17 mouse cellular contexts compared by ENCODE assay signal in the genomic region with DNA sequence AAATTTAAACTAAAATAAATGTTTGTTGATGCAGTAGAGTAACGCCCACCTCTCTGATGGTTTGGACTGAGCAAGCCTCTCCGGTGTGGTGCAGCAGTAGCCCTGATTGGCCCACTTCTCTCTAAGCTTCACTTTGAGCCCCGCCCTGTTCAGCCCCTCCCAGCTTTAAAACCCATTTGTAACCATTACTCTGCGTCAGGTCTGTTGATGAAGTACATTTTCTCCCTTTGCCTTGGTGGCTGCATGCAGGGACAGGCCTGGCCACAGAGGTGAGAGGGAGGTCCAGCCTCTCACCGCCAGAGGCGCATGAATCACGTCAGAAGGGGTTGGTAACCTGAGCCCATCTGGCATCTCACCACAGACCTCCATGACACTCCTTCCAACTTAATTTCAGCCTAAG. TPM values are rescaled to one million over a fixed set of nuclear protein-coding genes. Genes with fewer than 3 reads are reported as not detected.
DNase-seq lines count a peak whose midpoint lies in the region; ATAC-seq and TF ChIP-seq lines count a peak whose summit lies in the region.
"Had no signal": no experiment of that assay in that cellular context is flagged by ENCODE, and none has a peak within 500 bp of the region (broad histone marks: within the 10 kb centered on the region; RNA-seq: fewer than 3 reads in every experiment).

No protein-coding gene starts in this region.

- no peak overlapping the region for H3K27ac ChIP-seq in hindbrain, embryonic 11.5 days (ENCODE audit: low read depth, low read length)
- H3K27ac ChIP-seq in hindbrain, embryonic 13.5 days, result no peak overlapping the region
- no peak overlapping the region for H3K27ac ChIP-seq in ES-Bruce4 (ENCODE audit: insufficient read depth, low read length)
- H3K27ac ChIP-seq in limb, embryonic 11.5 days (replicated peaks; ENCODE audit: low read depth, low read length), result no peak overlapping the region
- H3K27ac ChIP-seq: limb, embryonic 15.5 days; midbrain, embryonic 15.5 days; neural tube, embryonic 13.5 days had no signal

- no peak for TF ChIP-seq EP300 in ES-Bruce4 (IDR thresholded peaks at IDR 0.05; ENCODE audit: insufficient read depth, low read depth, low read length)

- peak; percentile 33 for DNase-seq in hindbrain, embryonic 11.5 days (ENCODE audit: low spot score)
- peak; percentile 70 for DNase-seq in embryo, embryonic 10.5 days (ENCODE audit: low spot score)
- peak; percentile 68 for DNase-seq in limb, embryonic 11.5 days (ENCODE audit: low spot score)
- DNase-seq in frontal cortex, postnatal 14 days (ENCODE audit: low spot score in 2 of 2), result no peak
- no peak for DNase-seq in frontal cortex, postnatal 25 days (ENCODE audit: low spot score in 2 of 2)
- DNase-seq: adrenal gland, adult 8-10 months; B cell, adult 2 months; cerebellum, postnatal 36 days; kidney, postnatal 14 days; spleen, adult 18-20 months had no signal

- peak; percentile 46 for TF ChIP-seq CTCF in ES-Bruce4 (IDR thresholded peaks at IDR 0.05; ENCODE audit: low read depth, low read length)

- H3K4me3 ChIP-seq in hindbrain, embryonic 11.5 days (ENCODE audit: low read depth, low read length), result no peak overlapping the region
- no peak overlapping the region for H3K4me3 ChIP-seq in hindbrain, embryonic 13.5 days
- no peak overlapping the region for H3K4me3 ChIP-seq in ES-Bruce4 (ENCODE audit: low read depth, low read length)
- H3K4me3 ChIP-seq in limb, embryonic 11.5 days (ENCODE audit: low read depth, low read length), result no peak overlapping the region
- H3K4me3 ChIP-seq: heart, embryonic 12.5 days; limb, embryonic 15.5 days; midbrain, embryonic 15.5 days; neural tube, embryonic 13.5 days had no signal

- no peaks in the 10 kb centered on the region for H3K36me3 ChIP-seq in hindbrain, embryonic 11.5 days (ENCODE audit: control insufficient read depth, insufficient read depth, low read length)
- H3K36me3 ChIP-seq in hindbrain, embryonic 13.5 days, result no peaks in the 10 kb centered on the region
- no peaks in the 10 kb centered on the region for H3K36me3 ChIP-seq in ES-Bruce4 (ENCODE audit: control insufficient read depth, insufficient read depth, low read length, poor library complexity, severe bottlenecking)
- no peaks in the 10 kb centered on the region for H3K36me3 ChIP-seq in limb, embryonic 11.5 days (ENCODE audit: control insufficient read depth, insufficient read depth, low read length)
- H3K36me3 ChIP-seq: heart, embryonic 12.5 days; limb, embryonic 15.5 days; midbrain, embryonic 15.5 days; neural tube, embryonic 13.5 days had no signal

- H3K9ac ChIP-seq in hindbrain, embryonic 11.5 days (ENCODE audit: low read depth, low read length), result no peak overlapping the region
- no peak overlapping the region for H3K9ac ChIP-seq in hindbrain, embryonic 13.5 days
- no peak overlapping the region for H3K9ac ChIP-seq in ES-Bruce4 (ENCODE audit: low read depth, poor library complexity, severe bottlenecking)
- no peak overlapping the region for H3K9ac ChIP-seq in limb, embryonic 11.5 days (ENCODE audit: low read length)
- H3K9ac ChIP-seq: heart, embryonic 12.5 days; limb, embryonic 15.5 days; midbrain, embryonic 15.5 days; neural tube, embryonic 13.5 days had no signal

- no peak overlapping the region for H3K4me2 ChIP-seq in hindbrain, embryonic 11.5 days (replicated peaks; ENCODE audit: low read depth, low read length)
- no peak overlapping the region for H3K4me2 ChIP-seq in hindbrain, embryonic 13.5 days
- no peak overlapping the region for H3K4me2 ChIP-seq in limb, embryonic 11.5 days (ENCODE audit: low read depth, severe bottlenecking)
- H3K4me2 ChIP-seq: heart, embryonic 12.5 days; limb, embryonic 15.5 days; midbrain, embryonic 15.5 days; neural tube, embryonic 13.5 days had no signal

- no peaks in the 10 kb centered on the region for H3K9me3 ChIP-seq in hindbrain, embryonic 11.5 days (ENCODE audit: control insufficient read depth, low read length)
- no peaks in the 10 kb centered on the region for H3K9me3 ChIP-seq in hindbrain, embryonic 13.5 days
- no peaks in the 10 kb centered on the region for H3K9me3 ChIP-seq in ES-Bruce4 (replicated peaks; ENCODE audit: control insufficient read depth, insufficient read depth, low read length, poor library complexity, severe bottlenecking)
- no peaks in the 10 kb centered on the region for H3K9me3 ChIP-seq in limb, embryonic 11.5 days (ENCODE audit: control insufficient read depth, low read length)
- H3K9me3 ChIP-seq: heart, embryonic 12.5 days; limb, embryonic 15.5 days; midbrain, embryonic 15.5 days; neural tube, embryonic 13.5 days had no signal

- ATAC-seq in hindbrain, embryonic 11.5 days (ENCODE audit: low FRiP score), result no peak
- no peak for ATAC-seq in hindbrain, embryonic 13.5 days (ENCODE audit: low FRiP score)
- peak; percentile 67; the same call in 1 of the 2 replicates for ATAC-seq in limb, embryonic 11.5 days (ENCODE audit: insufficient number of reproducible peaks, low FRiP score, low TSS enrichment, low read depth)
- ATAC-seq in granulocyte monocyte progenitor cell, adult 5-6 weeks (replicated peaks; ENCODE audit: poor library complexity, severe bottlenecking), result no peak
- ATAC-seq: midbrain, embryonic 15.5 days had no signal

- H3K4me1 ChIP-seq in hindbrain, embryonic 11.5 days (replicated peaks; ENCODE audit: control insufficient read depth, insufficient read depth, low read length), result no peaks in the 10 kb centered on the region
- no peaks in the 10 kb centered on the region for H3K4me1 ChIP-seq in hindbrain, embryonic 13.5 days (replicated peaks)
- H3K4me1 ChIP-seq in ES-Bruce4 (ENCODE audit: control insufficient read depth, insufficient read depth, low read length), result no peaks in the 10 kb centered on the region
- no peaks in the 10 kb centered on the region for H3K4me1 ChIP-seq in limb, embryonic 11.5 days (ENCODE audit: control insufficient read depth, insufficient read depth, low read length)
- H3K4me1 ChIP-seq: heart, embryonic 12.5 days; limb, embryonic 15.5 days; midbrain, embryonic 15.5 days; neural tube, embryonic 13.5 days had no signal

- WGBS in hindbrain, embryonic 11.5 days, result 32% methylated on average over 7 of the region's 7 CpGs
- 44% methylated on average over 7 of the region's 7 CpGs for WGBS in hindbrain, embryonic 13.5 days
- 17% methylated on average over 7 of the region's 7 CpGs for WGBS in limb, embryonic 11.5 days

- TF ChIP-seq POLR2A in ES-Bruce4 (IDR thresholded peaks at IDR 0.05; ENCODE audit: insufficient read depth, low read length), result no peak

- no peaks in the 10 kb centered on the region for H3K27me3 ChIP-seq in hindbrain, embryonic 11.5 days (ENCODE audit: control insufficient read depth, insufficient read depth, low read length)
- H3K27me3 ChIP-seq in hindbrain, embryonic 13.5 days, result peaks cover 15% of the 10 kb centered on the region
- no peaks in the 10 kb centered on the region for H3K27me3 ChIP-seq in ES-Bruce4 (ENCODE audit: control insufficient read depth, insufficient read depth, low read length, poor library complexity, severe bottlenecking)
- no peaks in the 10 kb centered on the region for H3K27me3 ChIP-seq in limb, embryonic 11.5 days (ENCODE audit: control insufficient read depth, insufficient read depth, low read length)
- H3K27me3 ChIP-seq: heart, embryonic 12.5 days; limb, embryonic 15.5 days; midbrain, embryonic 15.5 days had no signal

RNA-seq across cellular contexts. Expression of gene Bub3, which starts 49.7 kb away (rescaled TPM):
- 271 and 278 TPM in 2 replicates for polyA plus RNA-seq in hindbrain, embryonic 11.5 days (2014; fragmentation: Nextera tagmentation; extraction: Ambion mirVana)
- 178 and 200 TPM in 2 replicates for polyA plus RNA-seq in hindbrain, embryonic 13.5 days (2015; fragmentation: Nextera tagmentation; extraction: Ambion mirVana)
- polyA plus RNA-seq in ES-Bruce4 (2011; ENCODE audit: insufficient read depth, insufficient read length, low read depth, missing spikeins), result 141 and 145 TPM in 2 replicates
- 291 and 296 TPM in 2 replicates for polyA plus RNA-seq in limb, embryonic 11.5 days (2014; fragmentation: Nextera tagmentation; extraction: Ambion mirVana)
- 67.7 and 85.7 TPM in 2 replicates for total RNA-seq in granulocyte monocyte progenitor cell, adult 5-6 weeks (2014; fragmentation: Nextera tagmentation)
- total RNA-seq in granulocyte monocyte progenitor cell, adult 5-6 weeks (2017), result 94.4 and 106 TPM in 2 replicates

Comparison
In these comparisons a context has a peak if more than half of its experiments do, and no peak if none do; other contexts are left out.
1. DNase-seq: peak in hindbrain, embryonic 11.5 days (single experiment), embryo, embryonic 10.5 days (single experiment) and limb, embryonic 11.5 days (single experiment); none in frontal cortex, postnatal 14 days (0 of 2) and frontal cortex, postnatal 25 days (0 of 2).